Mouse (Mus musculus) midbrain, embryonic 11.5 days (tissue): Measurements from ENCODE around the gene D230025D16Rik. TPM values are rescaled to one million over a fixed set of nuclear protein-coding genes. Genes with fewer than 3 reads are reported as not detected.

Experiments used
- ATAC-seq: fragments of 200-750 bp; cut with Nextera tagmentation; 2 replicates; pipeline ENCODE4 v1.8.0; 2017; ENCODE audit warnings: moderate TSS enrichment, moderate library complexity; ENCODE audit not compliant: low FRiP score
- DNase-seq: peaks from one replicate; pipeline ENCODE4 v3.0.0; 2015; ENCODE audit warnings: low spot score; ENCODE audit errors: missing footprints
- H3K27ac ChIP-seq: fragments of 300-500 bp; sonication (generic); 2 replicates; pipeline ENCODE4 v1.5.1; 2014; ENCODE audit warnings: low read depth, low read length
- H3K27me3 ChIP-seq: fragments of 300-500 bp; sonication (generic); 2 replicates; pipeline ENCODE4 v1.6.1; 2014; ENCODE audit warnings: mild to moderate bottlenecking, low read length, moderate library complexity, mixed read lengths; ENCODE audit not compliant: control insufficient read depth, insufficient read depth
- H3K36me3 ChIP-seq: fragments of 300-500 bp; sonication (generic); 2 replicates; pipeline ENCODE4 v1.6.1; 2014; ENCODE audit warnings: mild to moderate bottlenecking, low read length, moderate library complexity, mixed read lengths; ENCODE audit not compliant: control insufficient read depth, insufficient read depth
- H3K4me1 ChIP-seq: fragments of 300-500 bp; sonication (generic); 2 replicates; pipeline ENCODE4 v1.6.1; 2014; ENCODE audit warnings: low read length; ENCODE audit not compliant: control insufficient read depth, insufficient read depth
- H3K4me2 ChIP-seq: fragments of 300-500 bp; sonication (generic); 2 replicates; pipeline ENCODE4 v1.6.1; 2014; ENCODE audit warnings: mild to moderate bottlenecking, moderate library complexity
- H3K4me3 ChIP-seq: fragments of 300-500 bp; sonication (generic); 2 replicates; pipeline ENCODE4 v1.5.1; 2014; ENCODE audit warnings: low read depth, low read length
- H3K9ac ChIP-seq: fragments of 300-500 bp; sonication (generic); 2 replicates; pipeline ENCODE4 v1.6.1; 2014; ENCODE audit warnings: low read length
- H3K9me3 ChIP-seq: fragments of 300-500 bp; sonication (generic); 2 replicates; pipeline ENCODE4 v1.6.1; 2016; ENCODE audit warnings: low read length; ENCODE audit not compliant: control insufficient read depth
- WGBS: fragments of 180-500 bp; shearing (Covaris S2); extraction: QIAGEN DNeasy Blood & Tissue Kit; methylation state at CpG from one replicate; pipeline ENCODE4 v1.1.7; 2014; 5-methylcytosine and 5-hydroxymethylcytosine counted together
- polyA plus RNA-seq: library from polyadenylated mRNA; unstranded; fragments of >200 nt; fragmentation: Nextera tagmentation; extraction: Ambion mirVana; gene quantifications from 2 replicates; pipeline ENCODE4 v1.2.1, GENCODE M21; 2014

D230025D16Rik gene
- polyA plus RNA-seq, 1 experiment from 2014 or later: 32.9 TPM

DNA sequence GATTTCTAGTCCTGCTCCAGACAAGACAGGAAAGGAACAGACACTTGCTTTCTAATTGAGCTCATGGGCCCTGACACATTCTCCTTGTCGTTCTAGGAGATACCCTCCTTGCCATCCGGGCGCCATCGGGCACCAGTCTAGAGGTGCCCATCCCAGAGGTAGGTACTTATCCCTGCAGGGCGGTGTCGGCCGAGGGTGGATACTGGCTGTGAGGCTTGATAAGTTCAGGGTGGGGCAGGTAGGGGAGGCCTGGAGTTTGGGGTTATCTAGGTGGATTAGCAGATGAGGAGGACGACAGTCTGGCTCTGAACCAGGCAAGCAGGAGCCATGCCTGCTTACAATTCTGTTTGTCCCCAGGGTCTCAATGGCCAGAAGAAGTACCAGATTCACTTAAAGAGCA, 75.0 kb downstream of the D230025D16Rik start:
- Histone ChIP-seq H3K27ac (no peak overlapping the region), H3K4me3 (no peak overlapping the region), H3K36me3 (peaks cover 22% of the 10 kb centered on the region), H3K27me3 (no peaks in the 10 kb centered on the region), H3K9ac (no peak overlapping the region), H3K4me1 (peaks cover 11% of the 10 kb centered on the region), H3K4me2 (no peak overlapping the region), H3K9me3 (no peaks in the 10 kb centered on the region)
- peak; percentile 28 for DNase-seq
- WGBS: 92% methylated on average over 8 of the region's 8 CpGs
- ATAC-seq: no peak

Other genes with a start within 250 kb of the D230025D16Rik start
- not detected in 2 replicates for gene Ces2h, start 224.3 kb upstream of the D230025D16Rik start, polyA plus RNA-seq
- not detected in 2 replicates for gene Ces3a, start 176.5 kb upstream of the D230025D16Rik start, polyA plus RNA-seq
- gene Ces3b, start 141.4 kb upstream of the D230025D16Rik start, polyA plus RNA-seq: not detected in 2 replicates
- not detected in 2 replicates for gene Ces4a, start 93.3 kb upstream of the D230025D16Rik start, polyA plus RNA-seq
- 49.8 and 60.2 TPM in 2 replicates for gene Cbfb, start 54.5 kb upstream of the D230025D16Rik start, polyA plus RNA-seq
- 5.6 and 6.1 TPM in 2 replicates for gene B3gnt9, start 30.0 kb downstream of the D230025D16Rik start, polyA plus RNA-seq
- 11.3 and 15.0 TPM in 2 replicates for gene Tradd, start 39.5 kb downstream of the D230025D16Rik start, polyA plus RNA-seq
- 0.84 and 1.5 TPM in 2 replicates for gene Fbxl8, start 39.5 kb downstream of the D230025D16Rik start, polyA plus RNA-seq
- gene Hsf4, start 44.7 kb downstream of the D230025D16Rik start, polyA plus RNA-seq: not detected in 2 replicates
- 2.0 and 3.2 TPM in 2 replicates for gene Nol3, start 51.0 kb downstream of the D230025D16Rik start, polyA plus RNA-seq
- gene 4931428F04Rik, start 64.7 kb downstream of the D230025D16Rik start, polyA plus RNA-seq: 34.2 and 34.4 TPM in 2 replicates
- gene Exoc3l, start 71.0 kb downstream of the D230025D16Rik start, polyA plus RNA-seq: 6.4 and 8.6 TPM in 2 replicates
- gene E2f4, start 72.5 kb downstream of the D230025D16Rik start, polyA plus RNA-seq: 94.9 and 101 TPM in 2 replicates
- gene Elmo3, start 80.5 kb downstream of the D230025D16Rik start, polyA plus RNA-seq: 0.81 and 1.8 TPM in 2 replicates
- gene Lrrc29, start 101.1 kb downstream of the D230025D16Rik start, polyA plus RNA-seq: 0.91 and 1.1 TPM in 2 replicates
- 87.6 and 91.4 TPM in 2 replicates for gene Tmem208, start 101.2 kb downstream of the D230025D16Rik start, polyA plus RNA-seq
- gene Fhod1, start 122.8 kb downstream of the D230025D16Rik start, polyA plus RNA-seq: 1.6 and 2.0 TPM in 2 replicates
- 2.9 and 3.2 TPM in 2 replicates for gene Slc9a5, start 123.7 kb downstream of the D230025D16Rik start, polyA plus RNA-seq
- gene Plekhg4, start 148.1 kb downstream of the D230025D16Rik start, polyA plus RNA-seq: 0.55 and 0.61 TPM in 2 replicates
- gene Kctd19, start 188.4 kb downstream of the D230025D16Rik start, polyA plus RNA-seq: not detected in 2 replicates
- gene Lrrc36, start 188.4 kb downstream of the D230025D16Rik start, polyA plus RNA-seq: 1.9 and 2.7 TPM in 2 replicates
- 106 and 107 TPM in 2 replicates for gene Tppp3, start 246.4 kb downstream of the D230025D16Rik start, polyA plus RNA-seq